In the genomic region with DNA sequence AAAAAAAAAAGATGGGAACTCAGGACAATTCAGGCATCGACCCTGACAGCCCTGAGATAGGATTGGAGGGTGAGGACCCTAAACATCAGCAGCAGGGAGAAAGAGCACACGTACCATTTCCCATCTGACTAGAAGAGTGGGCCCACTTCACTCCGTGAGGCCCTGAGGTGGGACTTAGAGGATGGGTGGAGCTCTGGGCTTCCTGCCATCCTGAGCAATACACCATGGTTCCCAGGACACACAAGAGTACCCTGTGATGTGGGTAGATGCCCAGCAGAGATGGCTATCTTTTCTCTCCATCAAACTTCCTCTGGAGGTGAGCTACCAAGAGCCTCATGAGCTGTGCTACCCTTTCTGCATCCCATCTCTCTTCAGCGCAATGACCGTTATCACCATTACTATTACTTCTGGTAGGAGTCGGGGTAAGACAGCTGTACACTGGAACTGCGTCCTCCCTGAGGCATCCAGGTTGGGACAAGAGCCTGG, we compare ENCODE assay signal across 11 mouse cellular contexts. TPM values are rescaled to one million over a fixed set of nuclear protein-coding genes. Genes with fewer than 3 reads are reported as not detected.
DNase-seq lines count a peak whose midpoint lies in the region; ATAC-seq and TF ChIP-seq lines count a peak whose summit lies in the region.
"Had no signal": no experiment of that assay in that cellular context is flagged by ENCODE, and none has a peak within 500 bp of the region (broad histone marks: within the 10 kb centered on the region; RNA-seq: fewer than 3 reads in every experiment).

No protein-coding gene starts in this region.

- 30% methylated on average over 7 of the region's 7 CpGs for WGBS in heart, postnatal 0 days
- 29% methylated on average over 7 of the region's 7 CpGs for WGBS in embryonic facial prominence, embryonic 12.5 days
- WGBS in intestine, embryonic 14.5 days = 27% methylated on average over 7 of the region's 7 CpGs
- WGBS in neural tube, embryonic 12.5 days = 25% methylated on average over 7 of the region's 7 CpGs

- DNase-seq in heart, postnatal 0 days (ENCODE audit: low spot score) = no peak
- no peak for DNase-seq in heart, postnatal 36 days
- no peak for DNase-seq in intestine, embryonic 14.5 days (ENCODE audit: low spot score)
- DNase-seq in thymus, postnatal 4 days = no peak
- no peak for DNase-seq in ovary, postnatal 10 days (ENCODE audit: low spot score)
- no peak for DNase-seq in embryo, embryonic 9.5 days (ENCODE audit: extremely low spot score)
- DNase-seq: kidney, adult 9 months had no signal

- peak overlapping the region; percentile 22; the same call in 1 of the 2 replicates for H3K4me3 ChIP-seq in heart, postnatal 0 days (ENCODE audit: low read depth, low read length)
- H3K4me3 ChIP-seq in embryonic facial prominence, embryonic 12.5 days = peak overlapping the region; percentile 43
- peak overlapping the region; percentile 25 for H3K4me3 ChIP-seq in intestine, embryonic 14.5 days (ENCODE audit: low read depth, low read length)
- peak overlapping the region; percentile 47 for H3K4me3 ChIP-seq in neural tube, embryonic 12.5 days

- H3K4me2 ChIP-seq in heart, postnatal 0 days (ENCODE audit: low read depth, low read length) = peak overlapping the region; percentile 19; the same call in 1 of the 2 replicates
- peak overlapping the region; percentile 75 for H3K4me2 ChIP-seq in embryonic facial prominence, embryonic 12.5 days (replicated peaks)
- peak overlapping the region; percentile 60 for H3K4me2 ChIP-seq in intestine, embryonic 14.5 days (ENCODE audit: low read length)
- H3K4me2 ChIP-seq in neural tube, embryonic 12.5 days (replicated peaks) = peak overlapping the region; percentile 86

- no peak for ATAC-seq in heart, postnatal 0 days (ENCODE audit: insufficient read depth, low read depth)
- ATAC-seq in embryonic facial prominence, embryonic 12.5 days (ENCODE audit: insufficient number of reproducible peaks, insufficient read depth, low FRiP score, low TSS enrichment) = no peak
- no peak for ATAC-seq in intestine, embryonic 14.5 days (replicated peaks; ENCODE audit: low FRiP score, low TSS enrichment, low read depth)
- ATAC-seq in neural tube, embryonic 12.5 days (ENCODE audit: low FRiP score, low read depth) = no peak

- H3K36me3 ChIP-seq in heart, postnatal 0 days (replicated peaks; ENCODE audit: control insufficient read depth, insufficient read depth, low read length) = no peaks in the 10 kb centered on the region
- H3K36me3 ChIP-seq in embryonic facial prominence, embryonic 12.5 days = no peaks in the 10 kb centered on the region
- no peaks in the 10 kb centered on the region for H3K36me3 ChIP-seq in intestine, embryonic 14.5 days (ENCODE audit: control insufficient read depth, insufficient read depth, low read length)
- no peaks in the 10 kb centered on the region for H3K36me3 ChIP-seq in neural tube, embryonic 12.5 days

- peaks cover 50% of the 10 kb centered on the region for H3K27me3 ChIP-seq in heart, postnatal 0 days (ENCODE audit: control insufficient read depth, insufficient read depth, low read length)
- peaks cover 28% of the 10 kb centered on the region for H3K27me3 ChIP-seq in embryonic facial prominence, embryonic 12.5 days
- H3K27me3 ChIP-seq in intestine, embryonic 14.5 days (replicated peaks; ENCODE audit: control insufficient read depth, insufficient read depth, low read length) = peaks cover 28% of the 10 kb centered on the region
- H3K27me3 ChIP-seq in neural tube, embryonic 12.5 days (replicated peaks) = peaks cover 24% of the 10 kb centered on the region

- H3K27ac ChIP-seq in heart, postnatal 0 days (ENCODE audit: low read depth) = no peak overlapping the region
- no peak overlapping the region for H3K27ac ChIP-seq in embryonic facial prominence, embryonic 12.5 days
- no peak overlapping the region for H3K27ac ChIP-seq in intestine, embryonic 14.5 days (ENCODE audit: low read depth)
- H3K27ac ChIP-seq in neural tube, embryonic 12.5 days = no peak overlapping the region

- intact Hi-C loops in heart, postnatal 36 days (cut with DNase I) = no loop called here

- H3K9ac ChIP-seq in heart, postnatal 0 days (replicated peaks; ENCODE audit: low read depth, low read length) = no peak overlapping the region
- peak overlapping the region; percentile 59 for H3K9ac ChIP-seq in embryonic facial prominence, embryonic 12.5 days
- no peak overlapping the region for H3K9ac ChIP-seq in intestine, embryonic 14.5 days (ENCODE audit: low read length)
- H3K9ac ChIP-seq in neural tube, embryonic 12.5 days = peak overlapping the region; percentile 64

- no peaks in the 10 kb centered on the region for H3K4me1 ChIP-seq in heart, postnatal 0 days (ENCODE audit: control insufficient read depth, insufficient read depth)
- H3K4me1 ChIP-seq in embryonic facial prominence, embryonic 12.5 days = peaks cover 6% of the 10 kb centered on the region; the same call in 1 of the 2 replicates
- no peaks in the 10 kb centered on the region; the same call in 1 of the 2 replicates for H3K4me1 ChIP-seq in intestine, embryonic 14.5 days (replicated peaks; ENCODE audit: control insufficient read depth, insufficient read depth, low read length)
- peaks cover 8% of the 10 kb centered on the region for H3K4me1 ChIP-seq in neural tube, embryonic 12.5 days

- no peak for TF ChIP-seq CTCF in heart, postnatal 0 days (IDR thresholded peaks at IDR 0.05; ENCODE audit: low read depth)

- TF ChIP-seq EP300 in heart, postnatal 0 days (IDR thresholded peaks at IDR 0.05; ENCODE audit: low read depth) = no peak

- H3K9me3 ChIP-seq in heart, postnatal 0 days (replicated peaks; ENCODE audit: control insufficient read depth, low read length) = peaks cover 7% of the 10 kb centered on the region; the same call in 1 of the 2 replicates
- no peaks in the 10 kb centered on the region for H3K9me3 ChIP-seq in embryonic facial prominence, embryonic 12.5 days
- peaks cover 4% of the 10 kb centered on the region; the same call in 1 of the 2 replicates for H3K9me3 ChIP-seq in intestine, embryonic 14.5 days (ENCODE audit: control insufficient read depth, low read length)
- H3K9me3 ChIP-seq in neural tube, embryonic 12.5 days = no peaks in the 10 kb centered on the region

RNA-seq across cellular contexts. Expression of a gene that starts 13.8 kb away (rescaled TPM):
- 1.0 TPM in 1 of 2 replicates, not detected in the other for total RNA-seq in heart, postnatal 0 days (2014; rRNA removed; ENCODE audit: low replicate concordance)
- 0.10 and 0.27 TPM in 2 replicates for polyA plus RNA-seq in heart, postnatal 0 days (2015; fragmentation: Nextera tagmentation; extraction: Ambion mirVana)
- total RNA-seq in heart, postnatal 36 days (2021) = under 1 TPM; 0.22 to 0.27 TPM
- polyA plus RNA-seq in embryonic facial prominence, embryonic 12.5 days (2016; fragmentation: Nextera tagmentation; extraction: Ambion mirVana) = 0.67 and 1.6 TPM in 2 replicates
- polyA plus RNA-seq in intestine, embryonic 14.5 days (2014; fragmentation: Nextera tagmentation; extraction: Ambion mirVana) = 0.34 and 0.46 TPM in 2 replicates
- 4.4 and 5.4 TPM in 2 replicates for polyA plus RNA-seq in neural tube, embryonic 12.5 days (2016; fragmentation: Nextera tagmentation; extraction: Ambion mirVana)

RNA-seq across cellular contexts. Expression of a gene that starts 30.2 kb away (rescaled TPM):
- not detected in 2 replicates for total RNA-seq in heart, postnatal 0 days (2014; rRNA removed; ENCODE audit: low replicate concordance)
- not detected in 2 replicates for polyA plus RNA-seq in heart, postnatal 0 days (2015; fragmentation: Nextera tagmentation; extraction: Ambion mirVana)
- not detected for total RNA-seq in heart, postnatal 36 days (2021)
- not detected in 2 replicates for polyA plus RNA-seq in embryonic facial prominence, embryonic 12.5 days (2016; fragmentation: Nextera tagmentation; extraction: Ambion mirVana)
- polyA plus RNA-seq in intestine, embryonic 14.5 days (2014; fragmentation: Nextera tagmentation; extraction: Ambion mirVana) = not detected in 2 replicates
- polyA plus RNA-seq in neural tube, embryonic 12.5 days (2016; fragmentation: Nextera tagmentation; extraction: Ambion mirVana) = not detected in 2 replicates
- total RNA-seq: CH12.LX had no signal
- polyA plus RNA-seq: spleen, adult 2 months had no signal

RNA-seq across cellular contexts. Expression of a gene that starts 54.3 kb away (rescaled TPM):
- total RNA-seq in heart, postnatal 0 days (2014; rRNA removed; ENCODE audit: low replicate concordance) = not detected in 2 replicates
- polyA plus RNA-seq in heart, postnatal 0 days (2015; fragmentation: Nextera tagmentation; extraction: Ambion mirVana) = not detected in 2 replicates
- total RNA-seq in heart, postnatal 36 days (2021) = not detected
- not detected in 2 replicates for polyA plus RNA-seq in embryonic facial prominence, embryonic 12.5 days (2016; fragmentation: Nextera tagmentation; extraction: Ambion mirVana)
- not detected in 2 replicates for polyA plus RNA-seq in intestine, embryonic 14.5 days (2014; fragmentation: Nextera tagmentation; extraction: Ambion mirVana)
- polyA plus RNA-seq in neural tube, embryonic 12.5 days (2016; fragmentation: Nextera tagmentation; extraction: Ambion mirVana) = not detected in 2 replicates
- total RNA-seq: CH12.LX had no signal
- polyA plus RNA-seq: spleen, adult 2 months had no signal

Comparison
In these comparisons a context has a peak if more than half of its experiments do, and no peak if none do; other contexts are left out.
1. H3K4me2 ChIP-seq: peak in every context shown above with its lines; median percentile 86 in neural tube, embryonic 12.5 days; 75 in embryonic facial prominence, embryonic 12.5 days; 60 in intestine, embryonic 14.5 days; 19 in heart, postnatal 0 days.
2. H3K9ac ChIP-seq: peak in embryonic facial prominence, embryonic 12.5 days (single experiment) and neural tube, embryonic 12.5 days (single experiment); none in heart, postnatal 0 days (single experiment) and intestine, embryonic 14.5 days (single experiment).
3. Peak in every context shown above with its lines, with median percentiles within 50 percentile points of each other: H3K4me3 ChIP-seq.